Mouse (Mus musculus) brain, embryonic 18.5 days (tissue): ENCODE data around the gene Lgr4.

ENCODE experiments used
- DNase-seq: peaks from one replicate; pipeline ENCODE4 v3.0.0-alpha.2; 2012; ENCODE audit warnings: low read depth, low spot score

The Lgr4 gene

DNA sequence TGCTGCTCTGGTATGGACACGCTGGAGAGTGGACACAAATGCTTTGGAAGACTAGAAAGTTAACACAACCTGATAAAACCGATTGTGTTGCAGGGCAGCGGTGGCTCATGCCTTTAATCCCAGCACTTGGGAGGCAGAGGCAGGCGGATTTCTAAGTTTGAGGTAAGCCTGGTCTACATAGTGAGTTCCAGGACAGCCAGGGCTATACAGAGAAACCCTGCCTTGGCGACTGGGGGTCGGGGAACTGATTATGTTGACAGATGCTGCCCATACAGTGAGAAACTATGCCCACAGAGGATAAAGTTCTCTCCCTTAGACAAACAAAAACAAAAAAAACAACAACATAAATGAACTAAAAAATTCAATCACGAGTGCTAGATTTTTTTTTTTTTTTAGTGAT lies 99.6 kb downstream of the Lgr4 start:
- no peak for DNase-seq

- peak; percentile 87 for DNase-seq
Measured at GRCm38 (mm10) chr2:110017616-110018505, 100.4 kb downstream of the Lgr4 start, which contains the start of gene Ccdc34. Ccdc34 (plus strand) TSS chr2:110017817.

- no peak for DNase-seq
Measured at GRCm38 (mm10) chr2:110019656-110020055, 102.2 kb downstream of the Lgr4 start.

GRCm38 (mm10) chr2:110020430-110020829 lies 103.0 kb downstream of the Lgr4 start:
- no peak for DNase-seq

GRCm38 (mm10) chr2:110036265-110036664 lies 118.8 kb downstream of the Lgr4 start:
- DNase-seq = no peak

GRCm38 (mm10) chr2:110036665-110037064 lies 119.2 kb downstream of the Lgr4 start:
- DNase-seq = no peak

DNA sequence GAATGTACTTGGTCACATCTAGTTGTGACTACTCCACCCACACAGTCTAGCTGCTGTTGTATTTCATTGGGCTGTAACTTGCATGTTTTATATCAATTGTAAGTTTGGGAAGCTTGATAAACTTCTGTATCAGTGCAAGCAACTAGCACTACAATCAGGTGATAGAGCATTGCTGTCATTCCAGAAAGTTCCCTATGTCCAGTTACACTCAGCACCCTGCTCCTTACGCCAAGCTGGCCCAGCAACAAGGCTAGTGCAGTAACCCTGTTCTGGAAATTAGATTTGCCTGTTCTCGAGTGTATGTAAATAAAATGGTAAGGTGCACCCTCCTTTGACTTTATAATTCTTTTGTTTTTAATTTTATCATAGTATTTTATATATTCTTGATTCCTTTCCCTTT lies 119.8 kb downstream of the Lgr4 start:
- no peak for DNase-seq

DNA sequence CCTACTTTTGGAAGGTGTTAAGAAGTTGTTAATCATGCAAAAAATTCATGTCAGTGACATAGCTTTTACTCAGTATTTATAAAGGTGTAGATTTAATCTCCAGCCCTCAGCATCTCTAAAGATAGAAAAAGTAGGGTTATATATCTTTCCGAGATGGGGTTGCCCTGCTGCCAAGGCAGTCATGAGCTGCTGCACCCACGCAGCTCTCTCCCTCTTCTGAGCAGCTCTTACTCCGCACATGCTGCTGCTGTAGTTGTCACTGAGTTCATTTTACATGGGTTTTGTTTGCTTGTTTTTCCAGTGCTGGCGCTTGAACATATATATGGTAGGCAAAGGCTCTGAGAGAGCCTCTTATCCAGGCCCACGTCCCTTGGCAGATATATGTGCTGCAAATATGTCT lies 120.9 kb downstream of the Lgr4 start:
- DNase-seq = no peak

GRCm38 (mm10) chr2:110042861-110043760 lies 125.7 kb downstream of the Lgr4 start:
- DNase-seq = no peak

- DNase-seq = no peak
Measured at GRCm38 (mm10) chr2:110058424-110058823, 141.0 kb downstream of the Lgr4 start.

DNA sequence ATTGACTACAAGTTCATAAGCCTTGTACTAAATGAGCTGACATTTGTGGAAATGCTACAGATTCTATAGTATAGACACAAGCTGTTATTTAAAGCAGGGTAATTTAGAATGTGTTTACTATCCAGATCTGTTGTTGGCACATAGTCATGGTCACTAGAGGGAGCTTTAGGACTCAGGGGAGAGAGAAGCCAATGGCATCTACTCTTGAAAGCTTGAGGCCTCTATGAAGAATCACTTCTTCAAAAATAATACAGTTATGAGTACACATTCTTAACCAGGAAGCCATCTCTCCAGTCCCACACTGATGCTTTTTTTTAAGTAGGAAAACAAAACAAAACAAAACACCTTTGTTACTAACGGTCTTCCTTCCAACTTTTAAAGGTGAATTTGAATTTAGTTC lies 145.7 kb downstream of the Lgr4 start:
- DNase-seq = no peak
